Mouse (Mus musculus) intestine, embryonic 16.5 days (tissue): ENCODE measurements around the gene Prm2. TPM values are rescaled to one million over a fixed set of nuclear protein-coding genes. Genes with fewer than 3 reads are reported as not detected.
A peak's percentile ranks its signal among the peaks of the same experiment; 100 is the strongest.

Source experiments
- ATAC-seq: fragments of 200-750 bp; cut with Nextera tagmentation; 2 replicates; pipeline ENCODE4 v1.8.0; 2017; ENCODE audit warnings: moderate TSS enrichment, moderate library complexity
- H3K27ac ChIP-seq: fragments of 300-500 bp; sonication (generic); 2 replicates; pipeline ENCODE4 v1.5.1; 2014; ENCODE audit warnings: mild to moderate bottlenecking, low read length
- H3K27me3 ChIP-seq: fragments of 300-500 bp; sonication (generic); replicated peaks from 2 replicates; pipeline ENCODE4 v1.6.1; 2014; ENCODE audit warnings: low read length, control low read depth, mixed read lengths; ENCODE audit not compliant: control insufficient read depth, insufficient read depth
- H3K36me3 ChIP-seq: fragments of 300-500 bp; sonication (generic); 2 replicates; pipeline ENCODE4 v1.6.1; 2014; ENCODE audit warnings: low read length, control low read depth; ENCODE audit not compliant: control insufficient read depth, insufficient read depth
- H3K4me1 ChIP-seq: fragments of 300-500 bp; sonication (generic); 2 replicates; pipeline ENCODE4 v1.6.1; 2014; ENCODE audit warnings: low read length, control low read depth, mixed read lengths; ENCODE audit not compliant: control insufficient read depth, insufficient read depth
- H3K4me2 ChIP-seq: fragments of 300-500 bp; sonication (generic); 2 replicates; pipeline ENCODE4 v1.6.1; 2014; ENCODE audit warnings: low read depth, low read length, control low read depth
- H3K4me3 ChIP-seq: fragments of 300-500 bp; sonication (generic); 2 replicates; pipeline ENCODE4 v1.5.1; 2014; ENCODE audit warnings: mild to moderate bottlenecking, low read length
- H3K9ac ChIP-seq: fragments of 300-500 bp; sonication (generic); 2 replicates; pipeline ENCODE4 v1.6.1; 2014; ENCODE audit warnings: low read depth, low read length
- H3K9me3 ChIP-seq: fragments of 300-500 bp; sonication (generic); 2 replicates; pipeline ENCODE4 v1.6.1; 2016; ENCODE audit warnings: low read length, control low read depth; ENCODE audit not compliant: control insufficient read depth
- WGBS: fragments of 180-500 bp; shearing (Covaris S2); extraction: QIAGEN DNeasy Blood & Tissue Kit; methylation state at CpG from one replicate; pipeline ENCODE4 v1.1.7; 2014; 5-methylcytosine and 5-hydroxymethylcytosine counted together
- polyA plus RNA-seq: library from polyadenylated mRNA; unstranded; fragments of >200 nt; fragmentation: Nextera tagmentation; extraction: Ambion mirVana; gene quantifications from 2 replicates; pipeline ENCODE4 v1.2.1, GENCODE M21; 2015

The Prm2 gene
- polyA plus RNA-seq, 1 experiment from 2014 or later, result not detected

DNA sequence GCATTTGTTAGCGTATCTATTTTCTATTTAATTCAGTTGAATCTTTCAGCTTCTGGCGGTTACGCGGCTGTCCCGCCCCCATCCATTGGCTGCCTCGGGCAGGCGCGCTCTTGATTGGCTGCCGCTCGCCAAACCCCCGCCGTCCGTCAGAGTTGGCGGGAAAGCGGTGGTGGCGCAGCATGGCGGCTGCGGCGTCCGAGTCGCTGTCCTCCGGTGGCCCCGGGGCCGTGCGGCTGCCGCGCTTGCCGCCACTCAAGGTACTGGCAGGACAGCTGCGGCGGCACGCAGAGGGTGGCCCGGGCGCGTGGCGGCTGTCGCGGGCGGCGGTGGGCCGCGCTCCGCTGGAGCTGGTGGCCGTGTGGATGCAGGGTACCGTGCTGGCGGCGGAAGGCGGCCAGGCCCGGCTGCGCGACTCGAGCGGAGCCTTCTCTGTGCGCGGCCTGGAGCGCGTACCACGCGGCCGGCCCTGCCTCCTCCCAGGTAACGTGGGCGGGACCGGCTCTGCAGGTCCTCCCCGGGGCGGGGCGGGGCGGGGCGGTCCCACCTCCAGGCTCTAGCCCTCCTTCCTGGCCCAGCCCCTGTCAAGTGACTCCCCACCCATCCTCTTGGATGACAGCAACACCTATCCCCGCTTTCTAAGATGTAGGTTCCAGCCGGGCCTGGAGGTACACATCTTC is 39.1 kb upstream of the Prm2 start, which contains the start of gene Rmi2:
Gene Rmi2 (plus strand): TSS at position 149 of the 677 bp plus-strand sequence.
- Histone ChIP-seq H3K4me3 (peak within 1 kb of the TSS; percentile 90), H3K9ac (peak within 1 kb of the TSS; percentile 91), H3K9me3 (0 out of 2 replicates have a peak, but pooled peaks cover 3% of the 10 kb centered on the region), H3K4me1 (peaks cover 29% of the 10 kb centered on the region), H3K27ac (peak within 1 kb of the TSS; percentile 93), H3K36me3 (no peaks in the 10 kb centered on the region), H3K27me3 (no peaks in the 10 kb centered on the region), H3K4me2 (peak within 1 kb of the TSS; percentile 85)
- under 1% methylated on average over 58 of the region's 69 CpGs for WGBS
- ATAC-seq, result peak; percentile 94

DNA sequence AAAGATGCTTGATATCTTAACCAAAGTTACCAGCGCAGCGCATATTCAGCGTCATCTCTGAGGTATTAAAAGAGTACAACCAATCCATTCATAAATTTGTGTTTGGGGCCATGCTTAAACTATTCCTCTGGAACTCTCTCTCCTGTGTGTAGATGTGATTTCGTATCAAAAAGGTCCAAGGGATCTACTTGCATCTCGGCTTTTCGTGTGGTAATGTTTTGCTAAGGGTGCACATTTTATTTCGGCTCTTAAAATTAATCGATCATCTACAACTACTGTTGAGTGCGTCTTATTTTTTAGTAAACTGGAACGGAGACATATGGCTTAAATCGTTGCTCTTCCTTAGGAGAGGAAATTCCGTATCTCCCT is 38.6 kb upstream of the Prm2 start:
- ATAC-seq, result no peak
- H3K27me3 ChIP-seq, result no peaks in the 10 kb centered on the region
- H3K27ac ChIP-seq, result no peak overlapping the region
- peak overlapping the region; percentile 85 for H3K4me2 ChIP-seq
- peaks cover 29% of the 10 kb centered on the region for H3K4me1 ChIP-seq
- H3K9ac ChIP-seq, result no peak overlapping the region
- H3K9me3 ChIP-seq, result 0 out of 2 replicates have a peak, but pooled peaks cover 3% of the 10 kb centered on the region
- peak overlapping the region; percentile 90 for H3K4me3 ChIP-seq
- 7% methylated on average over 12 of the region's 12 CpGs for WGBS
- no peaks in the 10 kb centered on the region for H3K36me3 ChIP-seq

DNA sequence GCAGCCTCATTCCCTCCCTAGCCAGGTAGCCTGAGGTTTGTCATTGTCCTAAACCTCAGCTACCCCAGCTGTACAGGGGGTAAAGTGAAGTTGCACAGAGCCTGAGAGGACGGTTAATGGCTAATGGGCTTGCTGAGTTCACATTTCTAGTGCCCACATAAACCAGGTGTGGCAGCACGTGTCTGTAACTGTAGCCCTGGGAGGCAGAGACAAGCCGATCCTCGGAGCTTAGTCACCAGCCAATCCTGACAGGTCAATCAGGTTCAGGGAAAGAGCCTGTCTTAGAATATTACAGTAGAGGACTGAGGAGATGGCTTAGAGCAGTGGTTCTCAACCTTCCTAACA is 32.5 kb upstream of the Prm2 start:
- WGBS, result 59% methylated on average over 4 of the region's 4 CpGs
- Histone ChIP-seq H3K27ac (no peak overlapping the region), H3K36me3 (no peaks in the 10 kb centered on the region), H3K27me3 (no peaks in the 10 kb centered on the region), H3K4me2 (no peak overlapping the region), H3K4me1 (no peaks in the 10 kb centered on the region), H3K4me3 (no peak overlapping the region), H3K9me3 (0 out of 2 replicates have a peak, but pooled peaks cover 3% of the 10 kb centered on the region), H3K9ac (no peak overlapping the region)
- ATAC-seq, result peak; percentile 37; the same call in 1 of the 2 replicates

DNA sequence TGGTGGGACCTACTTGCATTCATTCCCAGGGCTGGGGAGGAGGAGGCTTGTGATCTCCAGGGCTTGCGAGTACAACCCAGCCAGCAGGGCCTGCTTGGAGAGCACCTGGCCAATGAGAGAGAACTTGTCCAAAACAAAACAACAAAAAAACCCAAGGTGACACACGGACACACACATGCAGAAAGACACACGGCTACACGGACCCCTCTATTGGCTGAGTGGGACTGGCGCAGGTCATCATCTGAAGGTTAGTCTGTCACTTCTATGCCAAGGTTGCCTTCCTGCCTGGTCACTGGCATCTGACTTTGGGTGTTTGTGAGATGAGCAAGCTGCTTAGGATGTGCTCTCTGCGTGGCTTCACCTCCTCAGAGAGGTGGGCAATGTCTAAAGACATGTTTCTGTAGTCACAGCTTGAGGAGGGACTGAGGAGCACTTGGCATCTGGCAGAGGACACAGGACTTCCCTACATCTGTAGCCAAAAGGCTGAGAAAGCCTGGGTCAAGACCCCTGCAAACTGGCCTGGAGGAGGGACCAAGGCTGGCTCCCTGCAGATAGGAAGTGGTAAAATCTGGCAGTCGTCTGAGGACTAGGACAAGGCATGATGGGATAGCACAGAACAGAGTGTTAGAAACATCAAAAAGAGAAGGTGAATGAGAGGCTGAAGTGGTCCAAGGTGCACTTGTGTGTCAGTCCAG is 32.0 kb upstream of the Prm2 start:
- Histone ChIP-seq H3K4me3 (no peak overlapping the region), H3K4me2 (no peak overlapping the region), H3K4me1 (no peaks in the 10 kb centered on the region), H3K9ac (no peak overlapping the region), H3K9me3 (0 out of 2 replicates have a peak, but pooled peaks cover 3% of the 10 kb centered on the region), H3K36me3 (no peaks in the 10 kb centered on the region), H3K27me3 (no peaks in the 10 kb centered on the region), H3K27ac (no peak overlapping the region)
- no peak for ATAC-seq
- 80% methylated on average over 7 of the region's 7 CpGs for WGBS

DNA sequence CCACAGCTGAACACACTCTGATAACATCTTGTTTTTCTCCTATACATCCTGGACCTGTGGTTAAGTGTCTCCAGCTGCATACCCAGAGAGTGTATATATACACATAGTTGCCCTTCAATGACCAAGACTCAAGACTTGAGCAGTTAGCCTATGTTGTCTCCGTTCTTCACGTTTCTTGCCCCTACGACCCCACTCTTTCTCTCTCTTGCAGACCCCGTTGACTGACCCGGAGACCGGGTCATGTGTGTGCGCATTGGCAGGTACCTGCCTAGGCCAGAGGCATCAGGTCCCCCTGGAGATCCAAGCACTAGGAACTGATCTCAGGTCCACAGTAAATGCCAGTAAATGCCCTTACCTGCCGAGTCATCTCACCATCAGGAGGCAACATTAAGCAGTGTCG is 31.3 kb upstream of the Prm2 start:
- Histone ChIP-seq H3K27me3 (no peaks in the 10 kb centered on the region), H3K9me3 (no peaks in the 10 kb centered on the region), H3K4me1 (no peaks in the 10 kb centered on the region), H3K27ac (no peak overlapping the region), H3K9ac (no peak overlapping the region), H3K4me2 (no peak overlapping the region), H3K4me3 (no peak overlapping the region), H3K36me3 (no peaks in the 10 kb centered on the region)
- 91% methylated on average over 9 of the region's 9 CpGs for WGBS
- no peak for ATAC-seq

DNA sequence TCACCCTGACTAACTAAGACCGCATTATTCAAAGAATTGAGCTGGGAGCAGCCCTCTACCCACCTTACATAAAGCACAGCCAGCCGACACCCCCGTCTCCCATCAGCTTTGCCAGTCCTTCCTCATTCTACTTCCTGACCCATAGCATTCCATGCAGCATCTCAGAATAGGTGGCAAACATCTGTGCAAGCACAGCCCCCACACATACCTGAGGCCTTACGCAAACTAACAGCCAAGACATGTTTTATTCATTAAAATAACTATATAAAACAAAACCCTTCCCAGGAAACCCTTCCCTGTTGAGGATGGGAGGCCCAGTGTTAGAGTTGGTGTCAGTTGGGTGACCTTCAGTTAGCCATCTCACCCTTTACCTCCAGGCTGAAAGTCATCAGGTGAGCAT is 29.9 kb upstream of the Prm2 start:
- no peak overlapping the region for H3K4me3 ChIP-seq
- no peaks in the 10 kb centered on the region for H3K9me3 ChIP-seq
- no peak overlapping the region for H3K9ac ChIP-seq
- no peak overlapping the region for H3K4me2 ChIP-seq
- no peaks in the 10 kb centered on the region for H3K36me3 ChIP-seq
- 96% methylated on average over 4 of the region's 4 CpGs for WGBS
- H3K4me1 ChIP-seq, result 0 out of 2 replicates have a peak, but pooled peaks cover 4% of the 10 kb centered on the region
- no peaks in the 10 kb centered on the region for H3K27me3 ChIP-seq
- no peak overlapping the region for H3K27ac ChIP-seq
- no peak for ATAC-seq

DNA sequence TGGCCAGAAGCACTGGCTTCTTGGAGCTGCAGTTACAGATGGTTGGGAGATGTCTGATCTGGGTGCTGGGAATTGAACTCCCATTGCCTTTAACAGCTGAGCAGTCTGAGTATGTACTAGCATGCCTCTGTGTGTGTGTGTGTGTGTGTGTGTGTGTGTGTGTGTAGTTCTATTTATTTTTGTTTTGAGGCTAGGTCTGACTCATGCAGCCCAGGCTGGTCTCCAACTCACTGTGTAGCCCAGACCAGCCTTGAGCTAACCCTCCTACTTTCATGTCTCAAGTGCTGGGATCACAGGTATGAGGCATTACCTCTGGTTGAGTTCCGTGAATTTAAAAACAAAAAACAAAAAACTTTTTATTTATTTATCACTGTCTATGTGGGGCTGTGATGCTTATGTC is 28.6 kb upstream of the Prm2 start:
- no peak overlapping the region for H3K4me3 ChIP-seq
- 0 out of 2 replicates have a peak, but pooled peaks cover 4% of the 10 kb centered on the region for H3K4me1 ChIP-seq
- WGBS, result 87% methylated on average over 1 of the region's 1 CpGs
- H3K36me3 ChIP-seq, result no peaks in the 10 kb centered on the region
- ATAC-seq, result no peak
- no peak overlapping the region for H3K9ac ChIP-seq
- no peaks in the 10 kb centered on the region for H3K9me3 ChIP-seq
- no peak overlapping the region for H3K27ac ChIP-seq
- no peaks in the 10 kb centered on the region for H3K27me3 ChIP-seq
- no peak overlapping the region for H3K4me2 ChIP-seq

DNA sequence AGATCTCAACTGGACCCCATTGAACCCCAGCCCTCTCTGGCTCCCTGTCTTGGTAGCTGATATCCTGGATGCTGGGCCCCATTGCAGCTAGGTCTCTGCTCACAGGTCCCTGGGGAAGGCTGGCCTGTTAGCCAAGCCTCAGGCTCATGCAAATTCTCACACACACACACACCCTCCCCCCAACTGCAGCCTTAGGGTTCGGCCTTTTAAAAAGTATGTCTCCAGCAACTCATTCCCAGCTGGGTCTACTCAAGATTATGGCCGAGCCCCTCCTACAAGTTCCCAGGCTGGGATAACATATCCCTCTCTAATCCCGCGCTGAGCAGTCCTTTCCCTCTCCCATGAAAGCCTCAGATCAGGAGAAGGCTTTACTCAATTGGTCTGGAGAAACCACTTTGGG is 25.5 kb upstream of the Prm2 start:
- 45% methylated on average over 4 of the region's 4 CpGs for WGBS
- H3K4me3 ChIP-seq, result no peak overlapping the region
- 0 out of 2 replicates have a peak, but pooled peaks cover 4% of the 10 kb centered on the region for H3K4me1 ChIP-seq
- no peaks in the 10 kb centered on the region for H3K36me3 ChIP-seq
- H3K4me2 ChIP-seq, result no peak overlapping the region
- ATAC-seq, result peak; percentile 31; the same call in 1 of the 2 replicates
- no peak overlapping the region for H3K27ac ChIP-seq
- H3K27me3 ChIP-seq, result no peaks in the 10 kb centered on the region
- H3K9me3 ChIP-seq, result no peaks in the 10 kb centered on the region
- H3K9ac ChIP-seq, result no peak overlapping the region

DNA sequence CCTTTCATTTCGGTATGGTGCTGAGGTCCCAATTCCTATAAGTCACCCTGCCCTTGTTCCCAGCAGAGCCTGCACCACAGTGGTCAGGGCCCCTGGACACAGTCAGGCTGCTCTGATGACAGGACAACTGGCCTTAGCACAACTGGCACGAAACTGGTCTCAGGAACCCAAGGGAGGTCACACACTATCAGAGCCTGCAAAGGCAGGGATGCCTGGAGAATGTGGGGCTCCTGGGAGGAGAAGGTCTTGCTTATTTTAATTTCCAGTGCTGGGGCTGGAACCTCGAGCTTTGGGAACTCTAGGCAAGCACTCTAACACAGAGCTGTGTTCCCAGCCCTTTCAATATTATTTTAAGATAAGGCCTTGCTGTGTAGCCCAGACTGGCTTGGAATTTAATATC is 24.0 kb upstream of the Prm2 start:
- Histone ChIP-seq H3K27ac (no peak overlapping the region), H3K4me3 (no peak overlapping the region), H3K9me3 (no peaks in the 10 kb centered on the region), H3K4me1 (0 out of 2 replicates have a peak, but pooled peaks cover 4% of the 10 kb centered on the region), H3K27me3 (no peaks in the 10 kb centered on the region), H3K4me2 (no peak overlapping the region), H3K36me3 (no peaks in the 10 kb centered on the region), H3K9ac (no peak overlapping the region)
- ATAC-seq, result no peak
- 76% methylated on average over 3 of the region's 3 CpGs for WGBS
